Mouse (Mus musculus): ENCODE data around the gene Zfp362. TPM values are rescaled to one million over a fixed set of nuclear protein-coding genes. Genes with fewer than 3 reads are reported as not detected.
A peak's percentile ranks its signal among the peaks of the same experiment; 100 is the strongest.

Gene Zfp362
- total and polyA plus RNA-seq, 3 experiments = 9.7 to 70.1 (median 16.1) TPM

- Histone ChIP-seq H3K27ac (ENCODE audit: insufficient read depth, low read depth) (peak overlapping the region; percentile 51; the same call in 1 of the 2 replicates), H3K4me3 (replicated peaks in 1 of 3; ENCODE audit: low read depth in 2 of 3, low read length in 2 of 3, poor library complexity in 1 of 3) (no peak overlapping the region), H3K4me1 (ENCODE audit: control insufficient read depth in 1 of 2, insufficient read depth in 2 of 2) (peaks cover 49 to 86% of the 10 kb centered on the region in 2 experiments), H3K27me3 (replicated peaks) (no peaks in the 10 kb centered on the region), H3K9me3 (replicated peaks; ENCODE audit: low read length) (no peaks in the 10 kb centered on the region), H3K4me2 (ENCODE audit: insufficient read depth, low read depth, poor library complexity, severe bottlenecking) (peak overlapping the region; percentile 68; the same call in 1 of the 2 replicates), H3K36me3 (replicated peaks in 1 of 2; ENCODE audit: control insufficient read depth in 1 of 2, insufficient read depth in 1 of 2, low read length in 1 of 2) (peaks cover 3 to 48% of the 10 kb centered on the region in 2 experiments), H3K9ac (ENCODE audit: insufficient read depth, low read depth) (no peak overlapping the region), H3K79me2 (replicated peaks; ENCODE audit: control insufficient read depth, extremely low read depth, insufficient read depth, poor library complexity, severe bottlenecking) (peaks cover 25% of the 10 kb centered on the region)
- TF ChIP-seq POLR2AphosphoS2 (IDR thresholded peaks at IDR 0.05; ENCODE audit: low read depth, low read length) = no peak
- no peak for TF ChIP-seq IRF4 (IDR thresholded peaks at IDR 0.05; ENCODE audit: low read depth, low read length)
- no peak for TF ChIP-seq GABPA (IDR thresholded peaks at IDR 0.05; ENCODE audit: insufficient replicate concordance, low read depth, low read length)
- no peak for TF ChIP-seq POLR2A (IDR thresholded peaks at IDR 0.05; ENCODE audit: low read depth, low read length)
- no peak for TF ChIP-seq KAT2A (IDR thresholded peaks at IDR 0.05; ENCODE audit: insufficient replicate concordance, low read length)
- no peak for TF ChIP-seq NRF1 (IDR thresholded peaks at IDR 0.05; ENCODE audit: low read depth, low read length)
- DNase-seq (ENCODE audit: extremely low read depth) = peak; percentile 86
- in situ Hi-C loops (cut with MboI; ENCODE audit: low pct_ligation_motif_present, low pct_unique_long_range_greater_than_20kb, low sequenced_read_pairs) (no loop called here), dilution Hi-C loops (cut with MboI; ENCODE audit: extremely low pct_ligation_motif_present, extremely low pct_unique_long_range_greater_than_20kb, low sequenced_read_pairs) (no loop called here)
Observed at GRCm38 (mm10) chr4:128795596-128795995, 10.2 kb downstream of the Zfp362 start.

- Histone ChIP-seq H3K4me3 (replicated peaks in 1 of 3; ENCODE audit: low read depth in 2 of 3, low read length in 2 of 3, poor library complexity in 1 of 3) (peak overlapping the region in 1 of 3 experiments; percentile 1), H3K9ac (ENCODE audit: insufficient read depth, low read depth) (peak overlapping the region; percentile 14; the same call in 1 of the 2 replicates), H3K36me3 (replicated peaks in 1 of 2; ENCODE audit: control insufficient read depth in 1 of 2, insufficient read depth in 1 of 2, low read length in 1 of 2) (peaks cover 12 to 50% of the 10 kb centered on the region in 2 experiments), H3K79me2 (replicated peaks; ENCODE audit: control insufficient read depth, extremely low read depth, insufficient read depth, poor library complexity, severe bottlenecking) (peaks cover 27% of the 10 kb centered on the region), H3K9me3 (replicated peaks; ENCODE audit: low read length) (no peaks in the 10 kb centered on the region), H3K27ac (ENCODE audit: insufficient read depth, low read depth) (peak overlapping the region; percentile 73), H3K4me2 (ENCODE audit: insufficient read depth, low read depth, poor library complexity, severe bottlenecking) (peak overlapping the region; percentile 55), H3K27me3 (replicated peaks) (no peaks in the 10 kb centered on the region), H3K4me1 (ENCODE audit: control insufficient read depth in 1 of 2, insufficient read depth in 2 of 2) (peaks cover 56 to 85% of the 10 kb centered on the region in 2 experiments)
- dilution Hi-C loops (cut with MboI; ENCODE audit: extremely low pct_ligation_motif_present, extremely low pct_unique_long_range_greater_than_20kb, low sequenced_read_pairs) (no loop called here), in situ Hi-C loops (cut with MboI; ENCODE audit: low pct_ligation_motif_present, low pct_unique_long_range_greater_than_20kb, low sequenced_read_pairs) (no loop called here)
- TF ChIP-seq CHD2 (IDR thresholded peaks at IDR 0.05; ENCODE audit: low read length) (no peak; the same call in 1 of the 2 replicates), EP300 (IDR thresholded peaks at IDR 0.05; ENCODE audit: low read length) (peak; percentile 61), MYC (IDR thresholded peaks at IDR 0.05; ENCODE audit: low read depth, low read length) (peak; percentile 79), NELFE (IDR thresholded peaks at IDR 0.05; ENCODE audit: low read depth, low read length) (0 out of 2 replicates have a peak, but pooled peaks have one; percentile 36), JUND (conservative IDR thresholded peaks at IDR 0.05; ENCODE audit: low read depth, low read length) (no peak), RCOR1 (conservative IDR thresholded peaks at IDR 0.05; ENCODE audit: low read depth, low read length) (peak; percentile 24; the same call in 1 of the 2 replicates), E2F4 (IDR thresholded peaks at IDR 0.05; ENCODE audit: insufficient replicate concordance, low read depth, low read length) (no peak), SIN3A (IDR thresholded peaks at IDR 0.05; ENCODE audit: low read length) (peak; percentile 57), MAX (IDR thresholded peaks at IDR 0.05; ENCODE audit: low read length) (peak; percentile 63), ETS1 (conservative IDR thresholded peaks at IDR 0.05; ENCODE audit: low read depth, low read length) (peak; percentile 54; the same call in 1 of the 2 replicates), BHLHE40 (IDR thresholded peaks at IDR 0.05; ENCODE audit: low read depth, low read length) (peak; percentile 67), MXI1 (IDR thresholded peaks at IDR 0.05; ENCODE audit: low read depth, low read length) (peak; percentile 68; the same call in 1 of the 2 replicates), ELF1 (IDR thresholded peaks at IDR 0.05; ENCODE audit: low read depth, low read length) (0 out of 2 replicates have a peak, but pooled peaks have one; percentile 32), POLR2A (IDR thresholded peaks at IDR 0.05; ENCODE audit: low read depth, low read length) (no peak; the same call in 1 of the 2 replicates), NRF1 (IDR thresholded peaks at IDR 0.05; ENCODE audit: low read depth, low read length) (no peak), JUN (IDR thresholded peaks at IDR 0.05; ENCODE audit: insufficient read depth, low read depth, low read length) (no peak), MEF2A (IDR thresholded peaks at IDR 0.05; ENCODE audit: borderline replicate concordance, low read depth, low read length) (peak; percentile 50; the same call in 1 of the 2 replicates), IRF4 (IDR thresholded peaks at IDR 0.05; ENCODE audit: low read depth, low read length) (peak; percentile 38; the same call in 1 of the 2 replicates)
- DNase-seq (ENCODE audit: extremely low read depth) = no peak
Observed at GRCm38 (mm10) chr4:128794198-128794597, 11.6 kb downstream of the Zfp362 start.
